Mouse (Mus musculus): ENCODE measurements around the gene Creb3l1. TPM values are rescaled to one million over a fixed set of nuclear protein-coding genes. Genes with fewer than 3 reads are reported as not detected.
A peak's percentile ranks its signal among the peaks of the same experiment; 100 is the strongest.

Creb3l1 gene
- total RNA-seq, 2 experiments from 2014 or later, result 1.1 TPM; not detected in 1

GRCm38 (mm10) chr2:92041538-92041937 is 17.2 kb upstream of the Creb3l1 start:
- ATAC-seq (replicated peaks; ENCODE audit: poor library complexity, severe bottlenecking), result no peak

GRCm38 (mm10) chr2:92034273-92034672 is 10.0 kb upstream of the Creb3l1 start:
- no peak for ATAC-seq (replicated peaks; ENCODE audit: poor library complexity, severe bottlenecking)

- no peak for ATAC-seq (replicated peaks; ENCODE audit: poor library complexity, severe bottlenecking)
Measured at GRCm38 (mm10) chr2:92030554-92030953, 6.3 kb upstream of the Creb3l1 start.

GRCm38 (mm10) chr2:92029387-92030133 is 5.3 kb upstream of the Creb3l1 start:
- no peak for ATAC-seq (replicated peaks; ENCODE audit: poor library complexity, severe bottlenecking)

- no peak for ATAC-seq (replicated peaks; ENCODE audit: poor library complexity, severe bottlenecking)
Measured at GRCm38 (mm10) chr2:92027811-92028590, 3.7 kb upstream of the Creb3l1 start.

- ATAC-seq (replicated peaks; ENCODE audit: poor library complexity, severe bottlenecking), result no peak
Measured at GRCm38 (mm10) chr2:92025966-92026365, 1.7 kb upstream of the Creb3l1 start.

GRCm38 (mm10) chr2:92025202-92025601 is 900 bp upstream of the Creb3l1 start:
- ATAC-seq (replicated peaks; ENCODE audit: poor library complexity, severe bottlenecking), result no peak

- peak; percentile 57 for ATAC-seq (replicated peaks; ENCODE audit: poor library complexity, severe bottlenecking)
Measured at GRCm38 (mm10) chr2:92023362-92024273, 684 bp downstream of the Creb3l1 start.

GRCm38 (mm10) chr2:92020676-92021265 is 3.5 kb downstream of the Creb3l1 start:
- no peak for ATAC-seq (replicated peaks; ENCODE audit: poor library complexity, severe bottlenecking)

GRCm38 (mm10) chr2:92017440-92017839 is 6.9 kb downstream of the Creb3l1 start:
- ATAC-seq (replicated peaks; ENCODE audit: poor library complexity, severe bottlenecking), result no peak

- ATAC-seq (replicated peaks; ENCODE audit: poor library complexity, severe bottlenecking), result peak; percentile 17; the same call in 1 of the 2 replicates
Measured at GRCm38 (mm10) chr2:92016981-92017380, 7.3 kb downstream of the Creb3l1 start.

- ATAC-seq (replicated peaks; ENCODE audit: poor library complexity, severe bottlenecking), result no peak
Measured at GRCm38 (mm10) chr2:92014891-92015290, 9.4 kb downstream of the Creb3l1 start.

GRCm38 (mm10) chr2:92014248-92014647 is 10.1 kb downstream of the Creb3l1 start:
- no peak for ATAC-seq (replicated peaks; ENCODE audit: poor library complexity, severe bottlenecking)

GRCm38 (mm10) chr2:92012768-92013445 is 11.4 kb downstream of the Creb3l1 start:
- ATAC-seq (replicated peaks; ENCODE audit: poor library complexity, severe bottlenecking), result no peak

GRCm38 (mm10) chr2:92011424-92012353 is 12.6 kb downstream of the Creb3l1 start:
- no peak for ATAC-seq (replicated peaks; ENCODE audit: poor library complexity, severe bottlenecking)

GRCm38 (mm10) chr2:92008623-92009404 is 15.5 kb downstream of the Creb3l1 start:
- ATAC-seq (replicated peaks; ENCODE audit: poor library complexity, severe bottlenecking), result peak; percentile 8; the same call in 1 of the 2 replicates

GRCm38 (mm10) chr2:92007933-92008622 is 16.2 kb downstream of the Creb3l1 start:
- ATAC-seq (replicated peaks; ENCODE audit: poor library complexity, severe bottlenecking), result peak; percentile 92
